Mouse (Mus musculus): ENCODE results near the gene Sirt1.

DNA sequence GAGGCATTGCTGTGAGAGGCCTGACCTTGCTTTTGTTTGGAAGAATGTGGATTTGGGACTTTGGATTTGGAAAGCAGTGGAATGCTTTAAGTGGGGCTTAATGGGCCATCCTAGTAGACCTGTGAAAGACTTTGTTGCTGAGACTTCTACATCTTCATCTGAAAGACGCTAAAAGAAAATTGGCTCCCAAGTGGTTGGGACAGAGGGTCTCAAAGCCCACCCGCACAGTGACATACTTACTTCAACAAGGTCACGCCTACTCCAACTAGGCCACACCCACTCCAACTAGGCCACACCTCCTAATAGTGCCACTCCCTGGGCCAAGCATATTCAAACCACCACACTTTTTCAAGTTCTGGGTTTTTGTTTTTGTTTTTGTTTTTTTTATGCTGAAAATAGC, 36.8 kb downstream of the Sirt1 start:
- TF ChIP-seq BHLHE40 (IDR thresholded peaks at IDR 0.05; ENCODE audit: borderline replicate concordance, low read depth, low read length) (no peak), POLR2AphosphoS2 (IDR thresholded peaks at IDR 0.05; ENCODE audit: low read length) (no peak), JUND (IDR thresholded peaks at IDR 0.05; ENCODE audit: low read depth, low read length) (no peak), RAD21 (IDR thresholded peaks at IDR 0.05; ENCODE audit: low read depth, low read length) (no peak), EP300 (IDR thresholded peaks at IDR 0.05; ENCODE audit: low read depth in 1 of 2, low read length in 2 of 2) (no peak)
